Mouse (Mus musculus) forebrain, embryonic 13.5 days (tissue): ENCODE results near the gene Etnk1. TPM values are rescaled to one million over a fixed set of nuclear protein-coding genes. Genes with fewer than 3 reads are reported as not detected.

Experiments
- ATAC-seq: fragments of 200-750 bp; cut with Nextera tagmentation; 2 replicates; pipeline ENCODE4 v1.8.0; 2017
- H3K27ac ChIP-seq: fragments of 300-500 bp; sonication (generic); 2 replicates; pipeline ENCODE4 v1.5.1; 2015; ENCODE audit warnings: inconsistent platforms, mild to moderate bottlenecking, moderate library complexity
- H3K27me3 ChIP-seq: fragments of 300-500 bp; sonication (generic); 2 replicates; pipeline ENCODE4 v1.6.1; 2015; ENCODE audit warnings: mild to moderate bottlenecking, inconsistent platforms
- H3K36me3 ChIP-seq: fragments of 300-500 bp; sonication (generic); 2 replicates; pipeline ENCODE4 v1.6.1; 2015; ENCODE audit warnings: mild to moderate bottlenecking, inconsistent platforms; ENCODE audit not compliant: poor library complexity, severe bottlenecking
- H3K4me1 ChIP-seq: fragments of 300-500 bp; sonication (generic); 2 replicates; pipeline ENCODE4 v1.6.1; 2015; ENCODE audit warnings: inconsistent platforms
- H3K4me2 ChIP-seq: fragments of 300-500 bp; sonication (generic); 2 replicates; pipeline ENCODE4 v1.6.1; 2015; ENCODE audit warnings: inconsistent platforms, mild to moderate bottlenecking, moderate library complexity
- H3K4me3 ChIP-seq: fragments of 300-500 bp; sonication (generic); 2 replicates; pipeline ENCODE4 v1.5.1; 2015; ENCODE audit warnings: mild to moderate bottlenecking, inconsistent platforms
- H3K9ac ChIP-seq: fragments of 300-500 bp; sonication (generic); 2 replicates; pipeline ENCODE4 v1.6.1; 2015; ENCODE audit warnings: mild to moderate bottlenecking, inconsistent platforms
- H3K9me3 ChIP-seq: fragments of 300-500 bp; sonication (generic); replicated peaks from 2 replicates; pipeline ENCODE4 v1.6.1; 2016; ENCODE audit warnings: inconsistent platforms
- WGBS: fragments of 180-500 bp; shearing (Covaris S2); methylation state at CpG from one replicate; pipeline ENCODE4 v1.1.7; 2015; 5-methylcytosine and 5-hydroxymethylcytosine counted together
- polyA plus RNA-seq: library from polyadenylated mRNA; unstranded; fragments of >200 nt; fragmentation: Nextera tagmentation; extraction: Ambion mirVana; gene quantifications from 2 replicates; pipeline ENCODE4 v1.2.1, GENCODE M21; 2015

The Etnk1 gene
- polyA plus RNA-seq, 1 experiment from 2014 or later = 22.6 TPM

GRCm38 (mm10) chr6:143176591-143176990 is 9.6 kb downstream of the Etnk1 start:
- H3K4me2 ChIP-seq = no peak overlapping the region
- H3K27ac ChIP-seq = no peak overlapping the region
- no peak overlapping the region for H3K4me3 ChIP-seq
- H3K9me3 ChIP-seq = no peaks in the 10 kb centered on the region
- 89% methylated on average over 9 of the region's 9 CpGs for WGBS
- no peaks in the 10 kb centered on the region for H3K27me3 ChIP-seq
- peaks cover 30% of the 10 kb centered on the region for H3K36me3 ChIP-seq
- no peaks in the 10 kb centered on the region for H3K4me1 ChIP-seq
- ATAC-seq = no peak
- no peak overlapping the region for H3K9ac ChIP-seq

DNA sequence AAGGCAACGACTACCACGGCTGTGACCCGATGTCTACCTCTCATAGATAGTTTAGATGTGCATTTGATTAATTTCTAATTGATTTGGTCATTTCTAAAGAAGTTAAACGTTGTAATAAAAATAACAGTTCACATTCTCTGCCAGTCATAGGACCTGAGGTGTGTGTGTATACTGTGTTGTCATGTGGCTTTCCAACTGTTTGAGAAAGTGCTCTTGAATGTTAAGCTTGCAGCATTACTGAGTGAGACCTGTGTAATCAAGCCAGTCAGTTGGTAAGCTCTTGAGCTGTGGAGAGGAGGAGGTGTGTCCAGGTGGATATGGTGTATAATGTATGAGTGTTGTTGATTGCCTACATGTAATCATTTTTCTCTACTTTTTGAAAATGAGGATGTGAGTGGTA is 12.2 kb downstream of the Etnk1 start:
- H3K9me3 ChIP-seq = no peaks in the 10 kb centered on the region
- no peak overlapping the region for H3K4me2 ChIP-seq
- WGBS = 79% methylated on average over 4 of the region's 4 CpGs
- no peaks in the 10 kb centered on the region for H3K27me3 ChIP-seq
- no peak overlapping the region for H3K4me3 ChIP-seq
- H3K27ac ChIP-seq = no peak overlapping the region
- H3K36me3 ChIP-seq = peaks cover 32% of the 10 kb centered on the region
- no peak overlapping the region for H3K9ac ChIP-seq
- no peak for ATAC-seq
- no peaks in the 10 kb centered on the region for H3K4me1 ChIP-seq

DNA sequence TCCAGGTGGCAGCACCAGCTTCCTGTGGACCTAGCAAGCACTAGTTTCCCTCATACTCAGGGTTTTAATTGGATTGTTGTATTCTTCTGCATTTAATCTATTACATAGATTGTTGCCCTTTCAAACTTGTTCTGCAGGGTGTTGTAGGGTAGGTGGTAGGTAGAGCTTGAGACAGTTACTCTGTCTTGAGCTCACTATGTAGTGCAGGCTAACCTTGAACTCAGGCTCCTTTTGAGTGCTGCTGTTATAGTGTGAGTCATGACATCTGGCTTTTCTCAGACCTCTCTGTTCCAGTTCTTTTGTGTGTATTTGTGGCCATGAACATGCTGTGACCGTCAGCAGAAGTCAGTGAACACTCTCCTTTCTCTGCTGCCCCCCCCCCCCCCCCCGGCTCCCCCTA is 12.7 kb downstream of the Etnk1 start:
- H3K4me1 ChIP-seq = no peaks in the 10 kb centered on the region
- H3K4me2 ChIP-seq = no peak overlapping the region
- peaks cover 35% of the 10 kb centered on the region for H3K36me3 ChIP-seq
- no peaks in the 10 kb centered on the region for H3K9me3 ChIP-seq
- no peak overlapping the region for H3K27ac ChIP-seq
- 87% methylated on average over 2 of the region's 2 CpGs for WGBS
- H3K4me3 ChIP-seq = no peak overlapping the region
- no peaks in the 10 kb centered on the region for H3K27me3 ChIP-seq
- H3K9ac ChIP-seq = no peak overlapping the region
- ATAC-seq = no peak

DNA sequence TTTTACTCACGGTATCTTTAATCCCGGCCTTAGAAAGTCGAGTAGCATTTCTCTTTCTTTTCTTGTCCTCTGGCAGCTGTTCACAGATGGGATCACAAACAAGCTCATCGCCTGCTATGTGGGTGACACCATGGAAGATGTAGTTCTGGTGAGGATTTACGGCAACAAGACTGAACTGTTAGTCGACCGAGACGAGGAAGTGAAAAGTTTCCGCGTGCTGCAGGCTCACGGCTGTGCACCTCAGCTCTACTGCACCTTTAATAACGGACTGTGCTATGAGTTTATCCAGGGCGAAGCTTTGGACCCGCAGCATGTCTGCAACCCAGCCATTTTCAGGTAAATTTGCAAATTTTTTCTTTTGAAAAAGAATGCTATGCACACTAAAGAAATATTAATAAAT is 13.5 kb downstream of the Etnk1 start:
- no peak overlapping the region for H3K27ac ChIP-seq
- no peak overlapping the region for H3K4me3 ChIP-seq
- 94% methylated on average over 14 of the region's 14 CpGs for WGBS
- no peak overlapping the region for H3K9ac ChIP-seq
- no peak overlapping the region for H3K4me2 ChIP-seq
- no peaks in the 10 kb centered on the region for H3K27me3 ChIP-seq
- no peak for ATAC-seq
- H3K36me3 ChIP-seq = peaks cover 41% of the 10 kb centered on the region
- no peaks in the 10 kb centered on the region for H3K9me3 ChIP-seq
- no peaks in the 10 kb centered on the region for H3K4me1 ChIP-seq

GRCm38 (mm10) chr6:143184099-143184498 is 17.1 kb downstream of the Etnk1 start:
- Histone ChIP-seq H3K4me3 (no peak overlapping the region), H3K4me2 (no peak overlapping the region), H3K36me3 (peaks cover 52% of the 10 kb centered on the region), H3K9me3 (no peaks in the 10 kb centered on the region), H3K27me3 (no peaks in the 10 kb centered on the region), H3K27ac (no peak overlapping the region), H3K4me1 (no peaks in the 10 kb centered on the region), H3K9ac (no peak overlapping the region)
- 86% methylated on average over 3 of the region's 3 CpGs for WGBS
- no peak for ATAC-seq

DNA sequence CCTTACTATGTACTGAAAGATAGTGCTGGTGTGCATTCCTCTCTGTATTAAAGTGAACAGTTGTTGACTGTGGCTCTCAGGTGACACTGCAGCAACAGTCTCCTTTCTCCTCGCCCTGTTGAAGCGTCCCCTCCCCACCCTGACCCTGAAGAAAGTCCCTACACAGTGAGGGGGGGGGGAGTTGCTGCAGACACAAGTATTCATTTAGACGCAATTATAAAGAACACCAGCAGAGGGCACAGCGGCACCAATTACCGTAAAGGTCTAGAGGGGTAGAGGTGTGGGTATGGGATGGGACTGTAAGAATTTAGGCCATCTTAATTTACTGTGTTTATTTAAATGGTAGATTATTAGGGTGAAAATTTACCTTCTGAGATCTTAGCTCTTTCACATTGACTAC is 17.7 kb downstream of the Etnk1 start:
- Histone ChIP-seq H3K4me2 (no peak overlapping the region), H3K27ac (no peak overlapping the region), H3K4me3 (no peak overlapping the region), H3K9me3 (no peaks in the 10 kb centered on the region), H3K27me3 (no peaks in the 10 kb centered on the region), H3K36me3 (peaks cover 50% of the 10 kb centered on the region), H3K9ac (no peak overlapping the region), H3K4me1 (no peaks in the 10 kb centered on the region)
- ATAC-seq = no peak
- 62% methylated on average over 5 of the region's 5 CpGs for WGBS

DNA sequence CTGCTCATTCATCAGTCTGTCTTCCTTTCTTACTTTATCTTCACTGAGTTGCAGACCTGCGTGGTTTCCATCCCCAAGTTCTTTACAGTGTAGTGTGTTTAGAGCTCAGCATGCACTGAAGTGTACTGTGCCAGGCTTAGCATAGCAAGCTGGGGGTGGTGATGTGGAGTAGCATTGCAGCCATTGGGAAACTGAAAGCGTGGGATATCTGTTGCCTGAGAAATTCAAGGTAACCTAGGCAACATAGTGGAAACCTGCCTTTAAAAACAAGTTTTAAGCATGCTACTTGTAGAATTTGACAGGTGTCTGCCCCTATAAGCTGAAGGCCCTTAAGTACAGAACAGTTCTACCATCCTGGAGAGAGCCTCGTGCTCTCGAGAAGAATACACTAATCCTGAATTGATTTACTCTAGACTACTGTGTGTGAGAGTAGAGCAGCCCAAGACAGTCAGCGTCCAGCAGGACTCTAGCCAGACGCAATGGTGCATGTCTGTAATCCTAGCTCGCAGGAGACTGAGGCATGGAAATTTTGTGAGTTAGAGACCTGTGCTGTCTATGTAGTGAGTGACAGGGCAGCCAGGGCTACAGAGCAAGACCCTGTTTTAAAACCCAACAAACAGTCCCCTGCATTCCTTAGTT is 23.9 kb downstream of the Etnk1 start:
- no peak overlapping the region for H3K27ac ChIP-seq
- no peaks in the 10 kb centered on the region for H3K4me1 ChIP-seq
- no peak overlapping the region for H3K4me2 ChIP-seq
- no peak overlapping the region for H3K9ac ChIP-seq
- H3K4me3 ChIP-seq = no peak overlapping the region
- no peaks in the 10 kb centered on the region for H3K27me3 ChIP-seq
- H3K9me3 ChIP-seq = no peaks in the 10 kb centered on the region
- no peak for ATAC-seq
- peaks cover 26% of the 10 kb centered on the region for H3K36me3 ChIP-seq
- 80% methylated on average over 7 of the region's 7 CpGs for WGBS

- no peaks in the 10 kb centered on the region for H3K27me3 ChIP-seq
- H3K4me3 ChIP-seq = no peak overlapping the region
- H3K9ac ChIP-seq = no peak overlapping the region
- H3K27ac ChIP-seq = no peak overlapping the region
- peaks cover 33% of the 10 kb centered on the region for H3K36me3 ChIP-seq
- no peak for ATAC-seq
- H3K4me2 ChIP-seq = no peak overlapping the region
- H3K4me1 ChIP-seq = no peaks in the 10 kb centered on the region
- H3K9me3 ChIP-seq = no peaks in the 10 kb centered on the region
- 86% methylated on average over 9 of the region's 9 CpGs for WGBS
Measured at GRCm38 (mm10) chr6:143191477-143192098, 24.6 kb downstream of the Etnk1 start.

DNA sequence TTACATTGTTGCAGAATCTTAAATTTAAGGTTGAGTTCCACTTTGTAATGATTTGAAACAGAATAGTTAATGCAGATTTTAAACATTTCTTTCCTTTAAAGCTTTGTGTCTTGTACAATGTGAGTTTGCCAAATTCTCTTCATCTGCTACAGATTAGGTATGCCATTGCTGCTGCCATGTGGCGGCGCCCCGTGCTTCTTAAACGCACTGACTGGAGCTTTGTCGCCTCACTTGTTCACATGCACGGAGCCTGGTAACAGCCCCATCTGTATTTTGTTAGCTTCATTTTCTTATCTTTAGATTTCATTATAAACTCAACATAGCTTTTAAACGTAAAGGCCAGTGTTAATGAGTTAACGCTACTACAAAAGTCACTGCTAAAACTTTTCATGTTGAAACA is 25.7 kb downstream of the Etnk1 start:
- H3K27me3 ChIP-seq = no peaks in the 10 kb centered on the region
- ATAC-seq = no peak
- no peak overlapping the region for H3K4me2 ChIP-seq
- H3K9ac ChIP-seq = no peak overlapping the region
- WGBS = 84% methylated on average over 8 of the region's 8 CpGs
- no peak overlapping the region for H3K27ac ChIP-seq
- H3K9me3 ChIP-seq = no peaks in the 10 kb centered on the region
- H3K4me3 ChIP-seq = no peak overlapping the region
- peaks cover 40% of the 10 kb centered on the region for H3K36me3 ChIP-seq
- H3K4me1 ChIP-seq = no peaks in the 10 kb centered on the region

- 91% methylated on average over 10 of the region's 10 CpGs for WGBS
- Histone ChIP-seq H3K27ac (no peak overlapping the region), H3K9ac (no peak overlapping the region), H3K9me3 (no peaks in the 10 kb centered on the region), H3K36me3 (peaks cover 45% of the 10 kb centered on the region), H3K4me2 (no peak overlapping the region), H3K27me3 (no peaks in the 10 kb centered on the region), H3K4me1 (no peaks in the 10 kb centered on the region), H3K4me3 (no peak overlapping the region)
- no peak for ATAC-seq
Measured at GRCm38 (mm10) chr6:143193166-143193565, 26.1 kb downstream of the Etnk1 start.

GRCm38 (mm10) chr6:143193641-143194040 is 26.6 kb downstream of the Etnk1 start:
- Histone ChIP-seq H3K4me1 (no peaks in the 10 kb centered on the region), H3K27me3 (no peaks in the 10 kb centered on the region), H3K27ac (no peak overlapping the region), H3K4me2 (no peak overlapping the region), H3K36me3 (peaks cover 47% of the 10 kb centered on the region), H3K4me3 (no peak overlapping the region), H3K9me3 (no peaks in the 10 kb centered on the region), H3K9ac (no peak overlapping the region)
- ATAC-seq = no peak
- WGBS = 90% methylated on average over 6 of the region's 6 CpGs

DNA sequence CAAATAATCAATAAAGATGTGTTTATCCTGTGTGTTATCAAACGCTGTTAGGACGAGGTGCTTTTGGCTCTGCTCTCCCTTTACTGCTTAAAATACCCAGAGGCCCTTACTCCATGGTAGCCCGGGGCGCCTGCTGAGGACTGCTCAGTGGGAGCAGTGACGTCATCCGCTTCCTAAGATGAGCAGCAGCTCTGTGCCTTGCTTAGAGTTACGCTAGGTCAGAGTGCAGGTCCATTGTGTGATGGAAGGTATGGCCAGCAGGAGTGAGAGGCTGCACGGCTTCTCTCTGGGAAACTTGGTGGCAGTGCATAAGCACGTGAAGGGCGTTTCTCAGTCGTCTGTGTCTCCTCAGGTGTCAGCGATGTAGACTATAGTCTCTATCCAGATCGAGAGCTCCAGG is 30.0 kb downstream of the Etnk1 start:
- Histone ChIP-seq H3K9me3 (no peaks in the 10 kb centered on the region), H3K4me2 (no peak overlapping the region), H3K36me3 (peaks cover 59% of the 10 kb centered on the region), H3K9ac (no peak overlapping the region), H3K27ac (no peak overlapping the region), H3K27me3 (no peaks in the 10 kb centered on the region), H3K4me3 (no peak overlapping the region), H3K4me1 (no peaks in the 10 kb centered on the region)
- WGBS = 90% methylated on average over 13 of the region's 13 CpGs
- ATAC-seq = no peak

DNA sequence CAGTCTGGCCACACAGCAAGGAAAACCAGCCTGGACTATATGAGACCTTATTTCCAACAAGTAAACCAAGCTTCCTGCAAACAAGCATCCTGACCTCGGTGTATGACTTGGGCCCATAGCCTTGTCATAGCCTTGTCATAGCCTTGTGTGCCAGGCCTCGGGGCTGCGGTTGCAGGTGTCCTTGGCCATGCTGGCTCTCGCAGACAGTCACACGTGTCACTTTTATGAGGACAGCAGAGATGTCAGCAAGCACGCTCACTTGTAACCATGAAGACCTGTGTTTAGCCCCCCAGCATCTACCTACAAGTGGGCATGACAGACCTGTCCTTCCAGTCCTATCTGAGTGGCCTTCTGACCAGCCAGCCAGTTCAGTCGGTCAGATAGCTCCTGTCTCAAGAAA is 31.4 kb downstream of the Etnk1 start:
- H3K27ac ChIP-seq = no peak overlapping the region
- no peak overlapping the region for H3K9ac ChIP-seq
- peaks cover 65% of the 10 kb centered on the region for H3K36me3 ChIP-seq
- no peak for ATAC-seq
- no peak overlapping the region for H3K4me3 ChIP-seq
- H3K27me3 ChIP-seq = no peaks in the 10 kb centered on the region
- 96% methylated on average over 7 of the region's 7 CpGs for WGBS
- H3K9me3 ChIP-seq = no peaks in the 10 kb centered on the region
- H3K4me2 ChIP-seq = no peak overlapping the region
- no peaks in the 10 kb centered on the region for H3K4me1 ChIP-seq
